Mouse (Mus musculus): Measurements from ENCODE around the gene Olfr1162. TPM values are rescaled to one million over a fixed set of nuclear protein-coding genes. Genes with fewer than 3 reads are reported as not detected.
"Not testable (repeated sequence)": the region's sequence is repeated elsewhere in the genome, so short reads cannot be mapped to it uniquely, and the experiment has no call there.

Gene Olfr1162
- total RNA-seq (2021) = not detected
- long read RNA-seq, experiment 1 = 0 reads
- long read RNA-seq, experiment 2 = 0 reads

GRCm38 (mm10) chr2:88051029-88051428 lies at the start of gene Olfr1162:
Gene Olfr1162 (minus strand): TSS chr2:88051129.
- no peak for DNase-seq
- intact Hi-C loops (cut with DNase I; ENCODE audit: low total_unique reads) = no loop called here

GRCm38 (mm10) chr2:88093866-88094265 lies 42.9 kb upstream of the Olfr1162 start, which contains the start of gene Olfr1164:
Gene Olfr1164 (minus strand): TSS chr2:88093966.
- intact Hi-C loops (cut with DNase I; ENCODE audit: low total_unique reads) = no loop called here
- DNase-seq = no peak

GRCm38 (mm10) chr2:88071730-88072129 lies 20.8 kb upstream of the Olfr1162 start, which contains the start of gene Olfr1163:
Gene Olfr1163 (minus strand): TSS chr2:88071830.
- DNase-seq = no peak
- intact Hi-C loops (cut with DNase I; ENCODE audit: low total_unique reads) = no loop called here

- DNase-seq = no peak
- intact Hi-C loops (cut with DNase I; ENCODE audit: low total_unique reads) = no loop called here
Observed at GRCm38 (mm10) chr2:88063587-88063986, 12.7 kb upstream of the Olfr1162 start.

- DNase-seq = no peak
- intact Hi-C loops (cut with DNase I; ENCODE audit: low total_unique reads) = no loop called here
Observed at GRCm38 (mm10) chr2:88037599-88037998, 13.3 kb downstream of the Olfr1162 start, which contains the start of gene Olfr73. Gene Olfr73 (minus strand): TSS chr2:88037699.

GRCm38 (mm10) chr2:88022474-88022873 lies 28.5 kb downstream of the Olfr1162 start, which contains the start of gene Olfr1161:
Gene Olfr1161 (plus strand): TSS chr2:88022774.
- DNase-seq; intact Hi-C loops (cut with DNase I; ENCODE audit: low total_unique reads): not testable (repeated sequence)

- no peak for DNase-seq
- intact Hi-C loops (cut with DNase I; ENCODE audit: low total_unique reads) = no loop called here
Observed at GRCm38 (mm10) chr2:88007515-88008318, 43.2 kb downstream of the Olfr1162 start, which contains the start of gene Olfr1160. Gene Olfr1160 (minus strand): TSS chr2:88008268.

Other genes with a start within 250 kb of the Olfr1162 start
- gene Olfr1145, start 241.3 kb downstream of the Olfr1162 start, total RNA-seq (2021) = not detected
- gene Olfr1148, start 220.6 kb downstream of the Olfr1162 start, total RNA-seq (2021) = not detected
- not detected for gene Olfr1150-ps1, start 207.1 kb downstream of the Olfr1162 start, total RNA-seq (2021)
- not detected for gene Olfr1151, start 195.3 kb downstream of the Olfr1162 start, total RNA-seq (2021)
- not detected for gene Olfr1152, start 184.6 kb downstream of the Olfr1162 start, total RNA-seq (2021)
- not detected for gene Olfr1153, start 156.2 kb downstream of the Olfr1162 start, total RNA-seq (2021)
- not detected for gene Olfr1154, start 146.0 kb downstream of the Olfr1162 start, total RNA-seq (2021)
- not detected for gene Olfr1155, start 106.0 kb downstream of the Olfr1162 start, total RNA-seq (2021)
- not detected for gene Olfr1156, start 98.0 kb downstream of the Olfr1162 start, total RNA-seq (2021)
- gene Olfr1157, start 82.8 kb downstream of the Olfr1162 start, total RNA-seq (2021) = not detected
- not detected for gene Olfr74, start 76.5 kb downstream of the Olfr1162 start, total RNA-seq (2021)
- gene Olfr1158, start 61.0 kb downstream of the Olfr1162 start, total RNA-seq (2021) = not detected
- not detected for gene Olfr1160, start 42.9 kb downstream of the Olfr1162 start, total RNA-seq (2021)
- not detected for gene Olfr1161, start 28.4 kb downstream of the Olfr1162 start, total RNA-seq (2021)
- not detected for gene Olfr73, start 13.4 kb downstream of the Olfr1162 start, total RNA-seq (2021)
- not detected for gene Olfr1163, start 20.7 kb upstream of the Olfr1162 start, total RNA-seq (2021)
- gene Olfr1164, start 42.8 kb upstream of the Olfr1162 start, total RNA-seq (2021) = not detected
- gene Olfr1166, start 77.1 kb upstream of the Olfr1162 start, total RNA-seq (2021) = not detected
- not detected for gene Olfr1167, start 104.1 kb upstream of the Olfr1162 start, total RNA-seq (2021)
- not detected for gene Olfr1168, start 130.8 kb upstream of the Olfr1162 start, total RNA-seq (2021)
- not detected for gene Olfr1170, start 177.2 kb upstream of the Olfr1162 start, total RNA-seq (2021)
- gene Olfr1173, start 228.7 kb upstream of the Olfr1162 start, total RNA-seq (2021) = not detected

All from gastrocnemius, postnatal 14 days (tissue).